9 mouse cellular contexts compared by ENCODE assay signal in genomic region chr15:21109009-21109841, GRCm38 (mm10).
DNase-seq lines count a peak whose midpoint lies in the region; ATAC-seq and TF ChIP-seq lines count a peak whose summit lies in the region.
"Had no signal": no experiment of that assay in that cellular context is flagged by ENCODE, and none has a peak within 500 bp of the region (broad histone marks: within the 10 kb centered on the region; RNA-seq: fewer than 3 reads in every experiment).

No protein-coding gene starts in this region.

- no peak overlapping the region for H3K9ac ChIP-seq in embryonic facial prominence, embryonic 11.5 days (replicated peaks; ENCODE audit: low read length)
- H3K9ac ChIP-seq in hindbrain, postnatal 0 days (replicated peaks; ENCODE audit: low read length), result 0 out of 2 replicates have a peak overlapping the region, but pooled peaks have one; percentile 21
- H3K9ac ChIP-seq in neural tube, embryonic 11.5 days (ENCODE audit: low read length), result no peak overlapping the region

- H3K27me3 ChIP-seq in embryonic facial prominence, embryonic 11.5 days (ENCODE audit: control insufficient read depth, insufficient read depth, low read length), result no peaks in the 10 kb centered on the region
- H3K27me3 ChIP-seq in hindbrain, postnatal 0 days (ENCODE audit: insufficient read depth, low read length), result no peaks in the 10 kb centered on the region
- no peaks in the 10 kb centered on the region for H3K27me3 ChIP-seq in neural tube, embryonic 11.5 days (ENCODE audit: control insufficient read depth, insufficient read depth, low read length)

- H3K9me3 ChIP-seq in embryonic facial prominence, embryonic 11.5 days (replicated peaks; ENCODE audit: control insufficient read depth, low read length), result no peaks in the 10 kb centered on the region
- H3K9me3 ChIP-seq in hindbrain, postnatal 0 days (ENCODE audit: low read length), result no peaks in the 10 kb centered on the region
- no peaks in the 10 kb centered on the region for H3K9me3 ChIP-seq in neural tube, embryonic 11.5 days (ENCODE audit: control insufficient read depth, low read length)
- H3K9me3 ChIP-seq: G1E had no signal

- H3K4me1 ChIP-seq in embryonic facial prominence, embryonic 11.5 days (ENCODE audit: control insufficient read depth, insufficient read depth, low read length), result no peaks in the 10 kb centered on the region
- no peaks in the 10 kb centered on the region for H3K4me1 ChIP-seq in hindbrain, postnatal 0 days (ENCODE audit: insufficient read depth, low read length)
- H3K4me1 ChIP-seq in neural tube, embryonic 11.5 days (ENCODE audit: control insufficient read depth, insufficient read depth, low read length), result no peaks in the 10 kb centered on the region

- DNase-seq in frontal cortex, postnatal 36 days (ENCODE audit: low spot score in 2 of 2), result peak; percentile 21 to 36
- no peak for DNase-seq in frontal cortex, postnatal 10 days (ENCODE audit: low spot score in 2 of 2)
- DNase-seq in 3T3-L1 (ENCODE audit: low read depth, low spot score), result peak; percentile 2
- peak; percentile 54 for DNase-seq in embryonic facial prominence, embryonic 11.5 days (ENCODE audit: low spot score)
- DNase-seq in hindbrain, postnatal 0 days (ENCODE audit: low spot score), result peak; percentile 44
- DNase-seq in neural tube, embryonic 11.5 days (ENCODE audit: low spot score), result peak; percentile 22
- no peak for DNase-seq in thymus, postnatal 14 days
- no peak for DNase-seq in lung, postnatal 14 days

- 11% methylated on average over 11 of the region's 11 CpGs for WGBS in embryonic facial prominence, embryonic 11.5 days
- 30% methylated on average over 11 of the region's 11 CpGs for WGBS in hindbrain, postnatal 0 days
- 18% methylated on average over 11 of the region's 11 CpGs for WGBS in neural tube, embryonic 11.5 days

- ATAC-seq in embryonic facial prominence, embryonic 11.5 days (replicated peaks; ENCODE audit: insufficient number of reproducible peaks, low FRiP score, low TSS enrichment, low read depth), result peak; percentile 73; the same call in 1 of the 2 replicates
- ATAC-seq in hindbrain, postnatal 0 days, result peak; percentile 63; the same call in 1 of the 2 replicates
- ATAC-seq in neural tube, embryonic 11.5 days (ENCODE audit: insufficient read depth, low FRiP score, low TSS enrichment), result 0 out of 2 replicates have a peak, but pooled peaks have one; percentile 54

- peak; percentile 47 for TF ChIP-seq CTCF in hindbrain, postnatal 0 days (IDR thresholded peaks at IDR 0.05; ENCODE audit: low read depth)

- 0 out of 2 replicates have a peak overlapping the region, but pooled peaks have one; percentile 4 for H3K4me3 ChIP-seq in embryonic facial prominence, embryonic 11.5 days (ENCODE audit: low read depth, low read length)
- peak overlapping the region; percentile 21 for H3K4me3 ChIP-seq in hindbrain, postnatal 0 days (ENCODE audit: low read length)
- no peak overlapping the region for H3K4me3 ChIP-seq in neural tube, embryonic 11.5 days (ENCODE audit: low read depth, low read length)

- H3K27ac ChIP-seq in embryonic facial prominence, embryonic 11.5 days (replicated peaks; ENCODE audit: low read depth, low read length), result no peak overlapping the region
- no peak overlapping the region for H3K27ac ChIP-seq in hindbrain, postnatal 0 days
- no peak overlapping the region for H3K27ac ChIP-seq in neural tube, embryonic 11.5 days (ENCODE audit: low read depth, low read length)

- no peak overlapping the region for H3K4me2 ChIP-seq in embryonic facial prominence, embryonic 11.5 days (ENCODE audit: low read depth, low read length)
- peak overlapping the region; percentile 50 for H3K4me2 ChIP-seq in hindbrain, postnatal 0 days (ENCODE audit: low read depth, low read length)
- peak overlapping the region; percentile 28; the same call in 1 of the 2 replicates for H3K4me2 ChIP-seq in neural tube, embryonic 11.5 days (ENCODE audit: low read depth)

- no peaks in the 10 kb centered on the region for H3K36me3 ChIP-seq in embryonic facial prominence, embryonic 11.5 days (replicated peaks; ENCODE audit: control insufficient read depth, insufficient read depth, low read depth, low read length)
- H3K36me3 ChIP-seq in hindbrain, postnatal 0 days (ENCODE audit: insufficient read depth, low read length), result no peaks in the 10 kb centered on the region
- no peaks in the 10 kb centered on the region for H3K36me3 ChIP-seq in neural tube, embryonic 11.5 days (ENCODE audit: control insufficient read depth, insufficient read depth, low read length)
- H3K36me3 ChIP-seq: G1E had no signal

Comparison
In these comparisons a context has a peak if more than half of its experiments do, and no peak if none do; other contexts are left out.
1. DNase-seq: peak in frontal cortex, postnatal 36 days (2 of 2), 3T3-L1 (single experiment), embryonic facial prominence, embryonic 11.5 days (single experiment), hindbrain, postnatal 0 days (single experiment) and neural tube, embryonic 11.5 days (single experiment); none in frontal cortex, postnatal 10 days (0 of 2), thymus, postnatal 14 days (single experiment) and lung, postnatal 14 days (single experiment).
2. Peak in every context shown above with its lines, with median percentiles within 50 percentile points of each other: ATAC-seq.